Mouse (Mus musculus): ENCODE data around the gene Btf3. TPM values are rescaled to one million over a fixed set of nuclear protein-coding genes. Genes with fewer than 3 reads are reported as not detected.

Gene Btf3
- polyA plus RNA-seq, 1 experiment from 2014 or later: 661 TPM

GRCm38 (mm10) chr13:98357433-98358423 is 40.9 kb upstream of the Btf3 start:
- Histone ChIP-seq H3K9me3 (ENCODE audit: control insufficient read depth, low read length) (no peaks in the 10 kb centered on the region), H3K27me3 (ENCODE audit: control insufficient read depth, insufficient read depth, low read depth, low read length) (peaks cover 84% of the 10 kb centered on the region), H3K27ac (ENCODE audit: low read length) (no peak overlapping the region), H3K36me3 (ENCODE audit: control insufficient read depth, insufficient read depth, low read length) (no peaks in the 10 kb centered on the region), H3K4me3 (ENCODE audit: low read length) (no peak overlapping the region), H3K4me1 (replicated peaks; ENCODE audit: control insufficient read depth, insufficient read depth, low read length) (peaks cover 23% of the 10 kb centered on the region), H3K9ac (ENCODE audit: low read length) (no peak overlapping the region), H3K4me2 (ENCODE audit: low read depth, low read length) (no peak overlapping the region)
- no peak for ATAC-seq (ENCODE audit: low read depth)
- WGBS: 10% methylated on average over 18 of the region's 18 CpGs

GRCm38 (mm10) chr13:98356973-98357425 is 40.2 kb upstream of the Btf3 start:
- H3K9me3 ChIP-seq (ENCODE audit: control insufficient read depth, low read length): no peaks in the 10 kb centered on the region
- peaks cover 84% of the 10 kb centered on the region for H3K27me3 ChIP-seq (ENCODE audit: control insufficient read depth, insufficient read depth, low read depth, low read length)
- no peak overlapping the region for H3K4me2 ChIP-seq (ENCODE audit: low read depth, low read length)
- no peak overlapping the region for H3K4me3 ChIP-seq (ENCODE audit: low read length)
- H3K27ac ChIP-seq (ENCODE audit: low read length): no peak overlapping the region
- peaks cover 23% of the 10 kb centered on the region for H3K4me1 ChIP-seq (replicated peaks; ENCODE audit: control insufficient read depth, insufficient read depth, low read length)
- ATAC-seq (ENCODE audit: low read depth): no peak
- H3K36me3 ChIP-seq (ENCODE audit: control insufficient read depth, insufficient read depth, low read length): no peaks in the 10 kb centered on the region
- H3K9ac ChIP-seq (ENCODE audit: low read length): no peak overlapping the region
- WGBS: 17% methylated on average over 6 of the region's 6 CpGs

- Histone ChIP-seq H3K9ac (ENCODE audit: low read length) (no peak overlapping the region), H3K27me3 (ENCODE audit: control insufficient read depth, insufficient read depth, low read depth, low read length) (peaks cover 87% of the 10 kb centered on the region), H3K9me3 (ENCODE audit: control insufficient read depth, low read length) (no peaks in the 10 kb centered on the region), H3K36me3 (ENCODE audit: control insufficient read depth, insufficient read depth, low read length) (no peaks in the 10 kb centered on the region), H3K4me1 (replicated peaks; ENCODE audit: control insufficient read depth, insufficient read depth, low read length) (peaks cover 23% of the 10 kb centered on the region), H3K4me2 (ENCODE audit: low read depth, low read length) (no peak overlapping the region), H3K4me3 (ENCODE audit: low read length) (no peak overlapping the region; the same call in 1 of the 2 replicates), H3K27ac (ENCODE audit: low read length) (no peak overlapping the region)
- WGBS: 11% methylated on average over 9 of the region's 9 CpGs
- ATAC-seq (ENCODE audit: low read depth): no peak
These were observed 39.6 kb upstream of the Btf3 start for GRCm38 (mm10) chr13:98356176-98356972.

GRCm38 (mm10) chr13:98355559-98356111 is 38.8 kb upstream of the Btf3 start:
- H3K4me3 ChIP-seq (ENCODE audit: low read length): peak overlapping the region; percentile 56
- H3K9ac ChIP-seq (ENCODE audit: low read length): peak overlapping the region; percentile 28; the same call in 1 of the 2 replicates
- peaks cover 23% of the 10 kb centered on the region for H3K4me1 ChIP-seq (replicated peaks; ENCODE audit: control insufficient read depth, insufficient read depth, low read length)
- WGBS: under 1% methylated on average over 71 of the region's 81 CpGs
- peak; percentile 42; the same call in 1 of the 2 replicates for ATAC-seq (ENCODE audit: low read depth)
- peaks cover 87% of the 10 kb centered on the region for H3K27me3 ChIP-seq (ENCODE audit: control insufficient read depth, insufficient read depth, low read depth, low read length)
- no peaks in the 10 kb centered on the region for H3K36me3 ChIP-seq (ENCODE audit: control insufficient read depth, insufficient read depth, low read length)
- H3K4me2 ChIP-seq (ENCODE audit: low read depth, low read length): peak overlapping the region; percentile 78
- no peak overlapping the region for H3K27ac ChIP-seq (ENCODE audit: low read length)
- no peaks in the 10 kb centered on the region for H3K9me3 ChIP-seq (ENCODE audit: control insufficient read depth, low read length)

GRCm38 (mm10) chr13:98354871-98355558 is 38.2 kb upstream of the Btf3 start:
- ATAC-seq (ENCODE audit: low read depth): peak; percentile 40; the same call in 1 of the 2 replicates
- Histone ChIP-seq H3K36me3 (ENCODE audit: control insufficient read depth, insufficient read depth, low read length) (no peaks in the 10 kb centered on the region), H3K4me2 (ENCODE audit: low read depth, low read length) (peak overlapping the region; percentile 78), H3K4me1 (replicated peaks; ENCODE audit: control insufficient read depth, insufficient read depth, low read length) (peaks cover 23% of the 10 kb centered on the region), H3K27me3 (ENCODE audit: control insufficient read depth, insufficient read depth, low read depth, low read length) (peaks cover 87% of the 10 kb centered on the region), H3K9me3 (ENCODE audit: control insufficient read depth, low read length) (no peaks in the 10 kb centered on the region), H3K27ac (ENCODE audit: low read length) (no peak overlapping the region), H3K4me3 (ENCODE audit: low read length) (peak overlapping the region; percentile 56), H3K9ac (ENCODE audit: low read length) (peak overlapping the region; percentile 28; the same call in 1 of the 2 replicates)
- under 1% methylated on average over 45 of the region's 102 CpGs for WGBS

- WGBS: under 1% methylated on average over 54 of the region's 76 CpGs
- Histone ChIP-seq H3K36me3 (ENCODE audit: control insufficient read depth, insufficient read depth, low read length) (no peaks in the 10 kb centered on the region), H3K27ac (ENCODE audit: low read length) (no peak within 1 kb of the TSS), H3K4me1 (replicated peaks; ENCODE audit: control insufficient read depth, insufficient read depth, low read length) (peaks cover 23% of the 10 kb centered on the region), H3K9me3 (ENCODE audit: control insufficient read depth, low read length) (no peaks in the 10 kb centered on the region), H3K27me3 (ENCODE audit: control insufficient read depth, insufficient read depth, low read depth, low read length) (peaks cover 86% of the 10 kb centered on the region), H3K4me2 (ENCODE audit: low read depth, low read length) (peak within 1 kb of the TSS; percentile 78), H3K9ac (ENCODE audit: low read length) (peak within 1 kb of the TSS; percentile 35), H3K4me3 (ENCODE audit: low read length) (peak within 1 kb of the TSS; percentile 56)
- peak; percentile 89 for ATAC-seq (ENCODE audit: low read depth)
These were observed 37.4 kb upstream of the Btf3 start, which contains the start of gene Foxd1 for GRCm38 (mm10) chr13:98354090-98354801. Gene Foxd1, plus strand, starts transcription at chr13:98354242.

GRCm38 (mm10) chr13:98353709-98354089 is 36.9 kb upstream of the Btf3 start:
- ATAC-seq (ENCODE audit: low read depth): peak; percentile 5; the same call in 1 of the 2 replicates
- no peaks in the 10 kb centered on the region for H3K9me3 ChIP-seq (ENCODE audit: control insufficient read depth, low read length)

GRCm38 (mm10) chr13:98352381-98352975 is 35.7 kb upstream of the Btf3 start:
- Histone ChIP-seq H3K4me3 (ENCODE audit: low read length) (no peak overlapping the region), H3K27me3 (ENCODE audit: control insufficient read depth, insufficient read depth, low read depth, low read length) (peaks cover 70% of the 10 kb centered on the region), H3K4me1 (replicated peaks; ENCODE audit: control insufficient read depth, insufficient read depth, low read length) (peaks cover 23% of the 10 kb centered on the region), H3K9me3 (ENCODE audit: control insufficient read depth, low read length) (no peaks in the 10 kb centered on the region), H3K4me2 (ENCODE audit: low read depth, low read length) (no peak overlapping the region), H3K27ac (ENCODE audit: low read length) (no peak overlapping the region), H3K36me3 (ENCODE audit: control insufficient read depth, insufficient read depth, low read length) (no peaks in the 10 kb centered on the region), H3K9ac (ENCODE audit: low read length) (no peak overlapping the region)
- ATAC-seq (ENCODE audit: low read depth): no peak
- 10% methylated on average over 14 of the region's 14 CpGs for WGBS

More at GRCm38 (mm10) chr13:98353709-98354089, 36.9 kb upstream of the Btf3 start:
- no peaks in the 10 kb centered on the region for H3K36me3 ChIP-seq (ENCODE audit: control insufficient read depth, insufficient read depth, low read length)
- peak overlapping the region; percentile 56 for H3K4me3 ChIP-seq (ENCODE audit: low read length)
- H3K4me1 ChIP-seq (replicated peaks; ENCODE audit: control insufficient read depth, insufficient read depth, low read length): peaks cover 23% of the 10 kb centered on the region
- WGBS: under 1% methylated on average over 13 of the region's 13 CpGs
- H3K27ac ChIP-seq (ENCODE audit: low read length): no peak overlapping the region
- no peak overlapping the region for H3K9ac ChIP-seq (ENCODE audit: low read length)
- peaks cover 82% of the 10 kb centered on the region for H3K27me3 ChIP-seq (ENCODE audit: control insufficient read depth, insufficient read depth, low read depth, low read length)
- peak overlapping the region; percentile 78 for H3K4me2 ChIP-seq (ENCODE audit: low read depth, low read length)

All from lung, embryonic 16.5 days (tissue).